Mouse (Mus musculus) embryonic stem cell, embryonic (primary cell): Measurements from ENCODE around the gene Abcg1.

Experiments used
- CTCF ChIA-PET, 4 experiments: fragments of 300-600 bp in 2 of 4; fragments of 350-600 bp in 2 of 4; sonication (Branson Sonifier 250); formaldehyde crosslinking; loops; one replicate each; lab custom pipeline; 2022; ENCODE audit warnings: inconsistent platforms in 2 of 4; lab: Charles Lee
- POLR2A ChIA-PET, 4 experiments: fragments of 300-600 bp in 2 of 4; fragments of 350-600 bp in 2 of 4; sonication (Branson Sonifier 250); formaldehyde crosslinking; loops; one replicate each; lab custom pipeline; 2022; ENCODE audit warnings: antibody characterized with exemption in 4 of 4, inconsistent platforms in 1 of 4; lab: Charles Lee

The Abcg1 gene

GRCm38 (mm10) chr17:31162607-31163006 lies 105.1 kb downstream of the Abcg1 start:
- CTCF ChIA-PET: interaction anchor here in 2 of 4 experiments (0.6 to 1.0 kb wide), 2 partner anchors 80 to 151 kb away, joined by 3 to 4 read pairs; no protein-coding TSS in a partner anchor
- POLR2A ChIA-PET: no interaction called here

DNA sequence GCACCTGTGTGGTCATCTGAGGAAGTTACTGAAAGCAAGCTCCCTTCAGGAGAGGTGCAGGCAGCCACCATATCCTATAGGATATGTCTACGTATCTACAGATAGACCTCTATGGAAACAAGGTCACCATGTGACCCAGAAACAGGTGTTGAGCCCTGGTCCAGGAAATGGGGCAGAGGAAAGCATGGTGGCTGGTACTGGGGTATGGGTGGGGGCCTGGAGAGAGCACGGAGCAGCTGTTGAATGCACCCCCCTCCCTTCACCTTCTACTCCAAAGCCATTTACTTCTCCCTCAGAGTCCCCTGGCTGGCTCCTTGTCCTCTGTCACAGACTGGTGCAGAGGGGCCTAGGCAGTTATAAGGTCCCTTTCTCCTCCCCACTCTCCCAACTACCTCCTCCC lies 106.3 kb downstream of the Abcg1 start:
- POLR2A ChIA-PET: no interaction called here
- CTCF ChIA-PET: interaction anchor here in 3 of 4 experiments (0.6 to 1.0 kb wide), 4 partner anchors 26 to 152 kb away, joined by 3 read pairs; no protein-coding TSS in a partner anchor

DNA sequence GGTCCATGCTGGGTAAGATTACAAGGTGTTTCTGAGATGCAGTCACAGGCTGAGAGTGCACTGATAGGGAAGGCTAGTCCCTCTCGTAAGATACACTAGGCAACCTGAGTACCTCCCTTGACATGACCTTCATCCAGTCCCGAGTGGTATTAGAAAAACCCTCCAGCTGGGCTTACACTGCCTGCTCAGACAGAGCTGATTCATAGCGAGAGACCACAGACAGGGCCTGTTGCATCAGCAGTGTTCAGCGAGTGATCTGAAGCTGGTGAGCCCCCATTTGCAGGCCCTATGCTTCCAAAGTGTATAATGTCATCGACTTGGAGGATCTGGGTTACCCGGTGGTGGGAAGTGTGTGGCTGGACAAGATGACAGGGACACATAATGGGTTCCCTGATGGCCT lies 107.7 kb downstream of the Abcg1 start, which contains the start of gene Tff1:
Gene Tff1, minus strand, starts transcription at position 151 of the 400 bp plus-strand sequence.
- ChIA-PET CTCF (interaction anchor here in 1 of 4 experiments (1.4 kb wide), 1 partner anchor 22 kb away, joined by 4 read pairs; no protein-coding TSS in a partner anchor), POLR2A (interaction anchor here in 1 of 4 experiments (1.0 kb wide), 1 partner anchor 10 kb away, joined by 3 read pairs; no protein-coding TSS in a partner anchor)
